Mouse (Mus musculus): Measurements from ENCODE around the gene Pkn3.

DNA sequence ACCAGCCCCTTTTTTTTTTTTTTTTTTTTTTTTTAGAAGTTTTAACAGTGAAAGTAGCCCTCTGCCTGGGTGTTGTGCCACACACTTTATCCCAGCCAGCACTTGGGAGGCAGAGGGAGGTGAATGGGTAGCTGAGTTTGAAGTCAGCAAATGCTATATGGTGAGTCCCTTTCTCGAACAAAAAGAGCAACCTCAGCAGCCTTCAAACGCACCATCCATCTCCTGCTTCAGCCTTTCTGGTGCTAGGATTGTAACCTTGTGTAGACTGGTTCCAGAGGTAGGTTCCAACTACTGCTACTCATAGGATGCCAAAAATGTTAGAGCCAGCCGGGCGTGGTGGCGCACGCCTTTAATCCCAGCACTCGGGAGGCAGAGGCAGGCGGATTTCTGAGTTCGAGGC is 1.0 kb upstream of the Pkn3 start:
- TF ChIP-seq CTCF (IDR thresholded peaks at IDR 0.05; ENCODE audit: borderline replicate concordance, control insufficient read depth, extremely low read depth, insufficient read depth, low read length, poor library complexity) = no peak
- TF ChIP-seq POLR2A (IDR thresholded peaks at IDR 0.05; ENCODE audit: control insufficient read depth, extremely low read depth, insufficient read depth, low read length, poor library complexity) = no peak

Measured in thymus, adult 2 months (tissue).